Mouse (Mus musculus) testis, adult 2 months (tissue): ENCODE data around the gene Ski.

ENCODE experiments used
- CTCF ChIP-seq: fragments of 200-500 bp; IDR thresholded peaks from 2 replicates; pipeline ENCODE4 v1.5.1; 2012; ENCODE audit warnings: low read depth, mild to moderate bottlenecking, inconsistent platforms, low read length, moderate library complexity; ENCODE audit not compliant: control insufficient read depth, insufficient read depth, insufficient replicate concordance
- POLR2A ChIP-seq: fragments of 200-500 bp; IDR thresholded peaks from 2 replicates; pipeline ENCODE4 v1.6.1; 2012; ENCODE audit warnings: low read depth, mild to moderate bottlenecking, inconsistent platforms, low read length, moderate library complexity; ENCODE audit not compliant: control insufficient read depth

DNA sequence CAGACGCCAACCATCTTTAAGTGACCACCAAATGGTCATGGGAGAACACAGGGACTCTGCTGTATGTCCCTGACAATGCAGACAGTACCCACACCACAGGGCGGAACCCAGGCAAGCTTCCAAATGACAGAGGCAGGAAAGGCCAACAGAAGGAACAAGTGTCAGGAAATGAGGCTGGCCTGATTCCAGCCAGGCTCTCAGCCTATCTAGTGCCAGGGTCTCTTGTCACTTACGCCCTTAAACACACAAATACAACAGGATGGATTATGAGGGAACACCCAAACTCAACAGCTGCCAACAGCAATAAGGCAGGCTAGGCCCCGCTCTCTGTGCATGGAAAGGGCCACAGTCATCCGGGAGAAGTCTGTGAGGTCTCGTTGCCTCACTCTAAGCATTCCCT lies 57.8 kb downstream of the Ski start:
- TF ChIP-seq CTCF (no peak), POLR2A (no peak)
